Mouse (Mus musculus): Measurements from ENCODE around the gene Armh3. TPM values are rescaled to one million over a fixed set of nuclear protein-coding genes. Genes with fewer than 3 reads are reported as not detected.

Armh3 gene
- total and polyA plus RNA-seq, 3 experiments: 4.1 to 10.8 TPM; not detected in 1

- DNase-seq (ENCODE audit: low read depth, low spot score): no peak
- no peaks in the 10 kb centered on the region for H3K27me3 ChIP-seq (ENCODE audit: control insufficient read depth in 1 of 2, insufficient read depth in 2 of 2, low read length in 2 of 2)
- no peak overlapping the region for H3K9ac ChIP-seq (ENCODE audit: control insufficient read depth, low read depth, low read length, poor library complexity, severe bottlenecking)
- H3K27ac ChIP-seq (ENCODE audit: control insufficient read depth, low read depth, low read length): no peak overlapping the region
- no peak overlapping the region for H3K4me3 ChIP-seq (ENCODE audit: control insufficient read depth in 1 of 2, insufficient read depth in 1 of 2, low read depth in 2 of 2, low read length in 2 of 2)
- TF ChIP-seq GATA1 (IDR thresholded peaks at IDR 0.05; ENCODE audit: low read depth, low read length) (no peak), JUND (IDR thresholded peaks at IDR 0.05; ENCODE audit: low read depth, low read length) (no peak)
- peaks cover 0 to 73% of the 10 kb centered on the region in 2 experiments; a peak in 2 of 4 replicates for H3K36me3 ChIP-seq (ENCODE audit: control insufficient read depth in 1 of 2, insufficient read depth in 2 of 2, low read length in 2 of 2)
- no peaks in the 10 kb centered on the region for H3K9me3 ChIP-seq (replicated peaks; ENCODE audit: insufficient read depth, low read length)
- no peaks in the 10 kb centered on the region for H3K4me1 ChIP-seq (ENCODE audit: control insufficient read depth in 1 of 2, insufficient read depth in 2 of 2, low read length in 2 of 2)
- H3K79me2 ChIP-seq (ENCODE audit: control insufficient read depth, insufficient read depth, low read length, poor library complexity): no peaks in the 10 kb centered on the region
These were observed 226.8 kb downstream of the Armh3 start for GRCm38 (mm10) chr19:45771501-45771900.

Other genes starting within 250 kb of the Armh3 start
- gene Npm3, start 248.9 kb downstream of the Armh3 start, total RNA-seq (2012; rRNA removed): 417 and 426 TPM in 2 replicates
- gene Npm3, start 248.9 kb downstream of the Armh3 start, polyA plus RNA-seq (2012; ENCODE audit: insufficient read depth in 1 of 2, insufficient read length in 2 of 2, low read depth in 1 of 2, low replicate concordance in 2 of 2, missing spikeins in 1 of 2): 100 to 1,000 TPM in 1 of 2 experiments, not detected in 1; 602 TPM
- 54.4 and 64.2 TPM in 2 replicates for gene Mgea5, start 214.7 kb downstream of the Armh3 start, total RNA-seq (2012; rRNA removed)
- 10 to 100 TPM in 1 of 2 experiments, not detected in 1; 67.0 TPM for gene Mgea5, start 214.7 kb downstream of the Armh3 start, polyA plus RNA-seq (2012; ENCODE audit: insufficient read depth in 1 of 2, insufficient read length in 2 of 2, low read depth in 1 of 2, low replicate concordance in 2 of 2, missing spikeins in 1 of 2)
- gene Kcnip2, start 182.4 kb downstream of the Armh3 start, total RNA-seq (2012; rRNA removed): not detected in 2 replicates
- under 1 TPM in 1 of 2 experiments, not detected in 1; 0.14 TPM for gene Kcnip2, start 182.4 kb downstream of the Armh3 start, polyA plus RNA-seq (2012; ENCODE audit: insufficient read depth in 1 of 2, insufficient read length in 2 of 2, low read depth in 1 of 2, low replicate concordance in 2 of 2, missing spikeins in 1 of 2)
- 11.4 and 11.5 TPM in 2 replicates for gene Hps6, start 5.0 kb upstream of the Armh3 start, total RNA-seq (2012; rRNA removed)
- 10 to 100 TPM in 1 of 2 experiments, not detected in 1; 13.2 TPM for gene Hps6, start 5.0 kb upstream of the Armh3 start, polyA plus RNA-seq (2012; ENCODE audit: insufficient read depth in 1 of 2, insufficient read length in 2 of 2, low read depth in 1 of 2, low replicate concordance in 2 of 2, missing spikeins in 1 of 2)
- gene Pprc1, start 46.4 kb upstream of the Armh3 start, total RNA-seq (2012; rRNA removed): 39.3 and 41.9 TPM in 2 replicates
- gene Pprc1, start 46.4 kb upstream of the Armh3 start, polyA plus RNA-seq (2012; ENCODE audit: insufficient read depth in 1 of 2, insufficient read length in 2 of 2, low read depth in 1 of 2, low replicate concordance in 2 of 2, missing spikeins in 1 of 2): 100 to 1,000 TPM in 1 of 2 experiments, 10 to 100 TPM in 1; 27.8 to 135 TPM
- gene Ldb1, start 46.7 kb upstream of the Armh3 start, total RNA-seq (2012; rRNA removed): 299 and 357 TPM in 2 replicates
- gene Ldb1, start 46.7 kb upstream of the Armh3 start, polyA plus RNA-seq (2012; ENCODE audit: insufficient read depth in 1 of 2, insufficient read length in 2 of 2, low read depth in 1 of 2, low replicate concordance in 2 of 2, missing spikeins in 1 of 2): 100 to 1,000 TPM; 632 to 842 TPM
- 276 and 294 TPM in 2 replicates for gene Nolc1, start 77.4 kb upstream of the Armh3 start, total RNA-seq (2012; rRNA removed)
- gene Nolc1, start 77.4 kb upstream of the Armh3 start, polyA plus RNA-seq (2012; ENCODE audit: insufficient read depth in 1 of 2, insufficient read length in 2 of 2, low read depth in 1 of 2, low replicate concordance in 2 of 2, missing spikeins in 1 of 2): 100 to 1,000 TPM; 213 to 753 TPM
- gene Elovl3, start 133.4 kb upstream of the Armh3 start, total RNA-seq (2012; rRNA removed): 1.2 and 1.4 TPM in 2 replicates
- gene Elovl3, start 133.4 kb upstream of the Armh3 start, polyA plus RNA-seq (2012; ENCODE audit: insufficient read depth in 1 of 2, insufficient read length in 2 of 2, low read depth in 1 of 2, low replicate concordance in 2 of 2, missing spikeins in 1 of 2): 1 to 10 TPM in 1 of 2 experiments, not detected in 1; 2.3 TPM
- 0.08 and 0.10 TPM in 2 replicates for gene Pitx3, start 149.8 kb upstream of the Armh3 start, total RNA-seq (2012; rRNA removed)
- gene Pitx3, start 149.8 kb upstream of the Armh3 start, polyA plus RNA-seq (2012; ENCODE audit: insufficient read depth in 1 of 2, insufficient read length in 2 of 2, low read depth in 1 of 2, low replicate concordance in 2 of 2, missing spikeins in 1 of 2): under 1 TPM in 1 of 2 experiments, not detected in 1; 0.28 TPM
- 20.1 and 23.7 TPM in 2 replicates for gene Gbf1, start 154.0 kb upstream of the Armh3 start, total RNA-seq (2012; rRNA removed)
- gene Gbf1, start 154.0 kb upstream of the Armh3 start, polyA plus RNA-seq (2012; ENCODE audit: insufficient read depth in 1 of 2, insufficient read length in 2 of 2, low read depth in 1 of 2, low replicate concordance in 2 of 2, missing spikeins in 1 of 2): 100 to 1,000 TPM in 1 of 2 experiments, 10 to 100 TPM in 1; 54.1 to 400 TPM

Data from MEL (cell line).